ENCODE assay signal across 34 mouse cellular contexts in genomic region chr1:185358211-185358610, GRCm38 (mm10).
"Had no signal": no experiment of that assay in that cellular context is flagged by ENCODE, and none has a peak within 500 bp of the region (broad histone marks: within the 10 kb centered on the region; RNA-seq: fewer than 3 reads in every experiment).

No protein-coding gene starts in this region.

- H3K4me3 ChIP-seq: heart, embryonic 13.5 days; heart, embryonic 15.5 days; hindbrain, embryonic 10.5 days; hindbrain, embryonic 12.5 days; hindbrain, embryonic 13.5 days; hindbrain, embryonic 15.5 days; intestine, embryonic 15.5 days; kidney, embryonic 15.5 days; layer of hippocampus, adult 2 months; left cerebral cortex, adult 2 months had no signal

- H3K27me3 ChIP-seq: heart, embryonic 13.5 days; heart, embryonic 15.5 days; hindbrain, embryonic 12.5 days; hindbrain, embryonic 13.5 days; hindbrain, embryonic 15.5 days; intestine, embryonic 15.5 days; kidney, embryonic 15.5 days had no signal

- H3K9ac ChIP-seq: heart, embryonic 13.5 days; heart, embryonic 15.5 days; hindbrain, embryonic 12.5 days; hindbrain, embryonic 13.5 days; hindbrain, embryonic 14.5 days; hindbrain, embryonic 15.5 days; intestine, embryonic 15.5 days; kidney, embryonic 15.5 days had no signal

- DNase-seq: heart, postnatal 10 days; heart, postnatal 14 days; heart, postnatal 36 days; heart, postnatal 4 days; kidney, adult 11 months; kidney, adult 18-20 months; kidney, adult 2 months; kidney, adult 8-10 months; kidney, adult 9 months; kidney, postnatal 10 days; kidney, postnatal 14 days; kidney, postnatal 25 days; kidney, postnatal 36 days; kidney, postnatal 4 days; layer of hippocampus, adult 9-11 months; layer of hippocampus, postnatal 36 days had no signal

- H3K4me2 ChIP-seq: heart, embryonic 11.5 days; heart, embryonic 13.5 days; heart, embryonic 15.5 days; hindbrain, embryonic 12.5 days; hindbrain, embryonic 13.5 days; hindbrain, embryonic 14.5 days; hindbrain, embryonic 15.5 days; intestine, embryonic 15.5 days; kidney, embryonic 15.5 days had no signal

- ATAC-seq: hindbrain, embryonic 16.5 days; hindbrain, postnatal 0 days; inflammation-experienced regulatory T-cells, adult 6 months; intestine, embryonic 15.5 days; intestine, embryonic 16.5 days; intestine, postnatal 0 days had no signal

- H3K27ac ChIP-seq: heart, embryonic 13.5 days; heart, embryonic 15.5 days; hindbrain, embryonic 10.5 days; hindbrain, embryonic 12.5 days; hindbrain, embryonic 13.5 days; hindbrain, embryonic 14.5 days; hindbrain, embryonic 15.5 days; hindbrain, postnatal 0 days; intestine, embryonic 15.5 days; kidney, embryonic 15.5 days; kidney, postnatal 0 days; layer of hippocampus, adult 2 months; left cerebral cortex, adult 2 months had no signal

- H3K9me3 ChIP-seq: heart, embryonic 13.5 days; heart, embryonic 15.5 days; hindbrain, embryonic 10.5 days; hindbrain, embryonic 12.5 days; hindbrain, embryonic 13.5 days; hindbrain, embryonic 15.5 days; intestine, embryonic 15.5 days; kidney, embryonic 15.5 days had no signal
